Mouse (Mus musculus): Measurements from ENCODE around the gene Dcps. TPM values are rescaled to one million over a fixed set of nuclear protein-coding genes. Genes with fewer than 3 reads are reported as not detected.
A peak's percentile ranks its signal among the peaks of the same experiment; 100 is the strongest.

Gene Dcps
- polyA plus RNA-seq, 1 experiment from 2014 or later, result 87.0 TPM

DNA sequence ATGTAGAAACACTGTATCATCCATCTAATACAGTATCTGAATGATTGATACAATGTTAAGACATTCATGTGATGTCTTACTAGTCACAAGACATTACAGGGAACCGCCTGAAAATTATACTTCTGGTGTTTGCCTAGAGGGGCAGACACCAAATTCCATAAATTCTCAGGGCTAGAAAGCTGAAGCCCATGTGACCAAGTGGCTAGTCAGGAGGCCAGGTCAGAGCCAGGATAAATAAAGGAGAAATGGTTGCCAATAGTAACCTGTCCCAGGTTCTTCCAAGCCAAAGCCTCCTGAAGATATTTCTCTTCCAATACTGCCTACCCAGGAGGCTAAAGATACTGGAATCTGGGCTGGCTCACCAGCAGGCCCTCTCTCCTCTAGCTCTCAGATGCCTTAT is 80.1 kb downstream of the Dcps start:
- Histone ChIP-seq H3K4me3 (ENCODE audit: low read depth, low read length) (no peak overlapping the region), H3K9me3 (ENCODE audit: low read depth, low read length) (no peaks in the 10 kb centered on the region), H3K27ac (ENCODE audit: low read depth) (no peak overlapping the region), H3K4me1 (ENCODE audit: insufficient read depth) (no peaks in the 10 kb centered on the region), H3K4me2 (no peak overlapping the region), H3K27me3 (ENCODE audit: insufficient read depth, low read length) (no peaks in the 10 kb centered on the region), H3K36me3 (ENCODE audit: insufficient read depth) (no peaks in the 10 kb centered on the region), H3K9ac (no peak overlapping the region)
- ATAC-seq (ENCODE audit: insufficient read depth) (peak; percentile 31; the same call in 1 of the 2 replicates), DNase-seq (no peak)
- TF ChIP-seq CTCF (IDR thresholded peaks at IDR 0.05; ENCODE audit: low read depth), result no peak
- 48% methylated on average over 1 of the region's 1 CpGs for WGBS

DNA sequence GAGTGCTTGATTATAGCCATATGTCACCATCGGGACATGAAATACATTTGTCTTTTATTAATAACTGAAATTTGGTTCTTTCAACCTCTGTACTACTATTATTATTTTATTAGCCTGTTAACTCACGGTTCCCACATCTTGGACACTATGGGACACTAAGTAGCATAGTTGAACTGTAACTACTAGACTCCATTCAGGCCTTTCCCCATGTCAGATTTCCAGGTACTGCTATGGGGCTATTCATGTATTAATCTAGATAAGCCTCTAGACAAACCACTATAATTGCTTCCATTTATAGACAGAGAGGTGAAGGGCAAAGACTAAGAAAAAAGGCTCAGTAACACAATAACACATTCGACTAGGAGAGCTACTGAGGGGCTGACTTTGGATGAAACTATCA is 82.5 kb downstream of the Dcps start:
- DNase-seq (no peak), ATAC-seq (ENCODE audit: insufficient read depth) (no peak)
- Histone ChIP-seq H3K36me3 (ENCODE audit: insufficient read depth) (no peaks in the 10 kb centered on the region), H3K4me3 (ENCODE audit: low read depth, low read length) (no peak overlapping the region), H3K4me2 (no peak overlapping the region), H3K27ac (ENCODE audit: low read depth) (no peak overlapping the region), H3K9ac (no peak overlapping the region), H3K27me3 (ENCODE audit: insufficient read depth, low read length) (no peaks in the 10 kb centered on the region), H3K9me3 (ENCODE audit: low read depth, low read length) (no peaks in the 10 kb centered on the region), H3K4me1 (ENCODE audit: insufficient read depth) (no peaks in the 10 kb centered on the region)
- TF ChIP-seq CTCF (IDR thresholded peaks at IDR 0.05; ENCODE audit: low read depth), result no peak
- 94% methylated on average over 3 of the region's 3 CpGs for WGBS

GRCm38 (mm10) chr9:35092904-35093303 is 83.0 kb downstream of the Dcps start:
- ATAC-seq (ENCODE audit: insufficient read depth), result no peak
- TF ChIP-seq CTCF (IDR thresholded peaks at IDR 0.05; ENCODE audit: low read depth), result no peak

More at GRCm38 (mm10) chr9:35092904-35093303, 83.0 kb downstream of the Dcps start:
- Histone ChIP-seq H3K4me1 (ENCODE audit: insufficient read depth) (no peaks in the 10 kb centered on the region), H3K4me2 (no peak overlapping the region), H3K27me3 (ENCODE audit: insufficient read depth, low read length) (no peaks in the 10 kb centered on the region), H3K36me3 (ENCODE audit: insufficient read depth) (no peaks in the 10 kb centered on the region), H3K9me3 (ENCODE audit: low read depth, low read length) (no peaks in the 10 kb centered on the region), H3K4me3 (ENCODE audit: low read depth, low read length) (no peak overlapping the region), H3K9ac (no peak overlapping the region), H3K27ac (ENCODE audit: low read depth) (no peak overlapping the region)
- no peak for DNase-seq
- 88% methylated on average over 2 of the region's 2 CpGs for WGBS

Other genes starting within 250 kb of the Dcps start
- gene St3gal4, start 56.8 kb downstream of the Dcps start, polyA plus RNA-seq (2014; fragmentation: Nextera tagmentation; extraction: Ambion mirVana), result 30.5 and 33.4 TPM in 2 replicates
- gene Srpr, start 24.1 kb upstream of the Dcps start, polyA plus RNA-seq (2014; fragmentation: Nextera tagmentation; extraction: Ambion mirVana), result 129 and 133 TPM in 2 replicates
- gene Tirap, start 24.2 kb upstream of the Dcps start, polyA plus RNA-seq (2014; fragmentation: Nextera tagmentation; extraction: Ambion mirVana), result 11.6 and 12.0 TPM in 2 replicates
- 39.6 and 41.1 TPM in 2 replicates for gene Foxred1, start 35.0 kb upstream of the Dcps start, polyA plus RNA-seq (2014; fragmentation: Nextera tagmentation; extraction: Ambion mirVana)
- gene Fam118b, start 91.7 kb upstream of the Dcps start, polyA plus RNA-seq (2014; fragmentation: Nextera tagmentation; extraction: Ambion mirVana), result 37.9 and 40.4 TPM in 2 replicates
- gene Rpusd4, start 91.8 kb upstream of the Dcps start, polyA plus RNA-seq (2014; fragmentation: Nextera tagmentation; extraction: Ambion mirVana), result 29.7 and 30.9 TPM in 2 replicates
- 5.2 and 5.4 TPM in 2 replicates for gene Cdon, start 245.1 kb upstream of the Dcps start, polyA plus RNA-seq (2014; fragmentation: Nextera tagmentation; extraction: Ambion mirVana)